Mouse (Mus musculus) E14TG2a.4 (cell line): ENCODE results near the gene Lbp.

Experiments used
- CTCF ChIP-seq: conservative IDR thresholded peaks from 2 replicates; pipeline ENCODE4 v1.5.1; 2014; ENCODE audit warnings: low read length
- NANOG ChIP-seq: IDR thresholded peaks from 2 replicates; pipeline ENCODE4 v1.6.1; 2014; ENCODE audit warnings: borderline replicate concordance, low read length, mixed read lengths
- POU5F1 ChIP-seq: IDR thresholded peaks from 2 replicates; pipeline ENCODE4 v1.6.1; 2014; ENCODE audit warnings: low read length, borderline replicate concordance

DNA sequence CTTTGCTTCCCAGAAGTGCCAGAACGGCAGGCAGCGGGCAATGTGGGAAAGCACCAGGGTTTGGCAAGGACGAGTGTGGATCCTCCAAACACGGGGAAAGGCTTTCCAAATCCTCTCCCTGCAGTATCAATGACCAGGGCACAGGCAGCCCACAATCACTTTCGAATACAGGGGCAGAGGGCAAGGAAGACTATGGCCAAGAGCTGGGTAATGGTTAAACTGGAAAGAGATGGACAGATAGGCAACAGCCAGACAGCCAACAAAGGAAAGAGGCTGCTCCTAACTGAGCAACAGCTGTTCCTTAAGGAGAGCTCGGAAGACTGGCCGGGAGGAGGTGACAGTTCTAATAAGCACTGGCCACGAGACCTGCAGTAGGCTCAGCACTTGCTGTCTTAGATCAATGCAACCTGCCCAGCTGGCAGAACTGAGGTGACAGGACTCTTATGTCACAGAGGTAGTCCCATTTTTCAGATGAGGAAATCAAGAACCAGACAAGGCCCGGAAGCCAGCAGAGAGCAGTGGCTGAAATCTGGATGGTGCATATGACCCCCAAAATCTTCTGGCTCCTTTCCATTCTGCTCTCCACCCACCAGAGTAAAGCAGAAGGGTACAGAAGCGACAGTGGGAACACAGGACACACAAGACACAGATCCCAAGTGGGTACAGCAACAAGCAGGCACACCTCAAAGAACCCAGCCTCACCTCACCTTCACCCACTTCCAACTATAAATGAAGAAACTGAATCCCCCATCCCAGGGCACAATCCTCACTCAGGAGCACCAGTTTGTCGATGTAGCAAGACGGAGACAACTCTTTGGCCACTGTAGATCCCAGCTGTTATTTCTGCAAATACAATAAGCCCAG lies 53.7 kb downstream of the Lbp start:
- TF ChIP-seq CTCF (no peak), NANOG (no peak), POU5F1 (no peak)
